Mouse (Mus musculus): ENCODE results near the gene Ppm1m.

DNA sequence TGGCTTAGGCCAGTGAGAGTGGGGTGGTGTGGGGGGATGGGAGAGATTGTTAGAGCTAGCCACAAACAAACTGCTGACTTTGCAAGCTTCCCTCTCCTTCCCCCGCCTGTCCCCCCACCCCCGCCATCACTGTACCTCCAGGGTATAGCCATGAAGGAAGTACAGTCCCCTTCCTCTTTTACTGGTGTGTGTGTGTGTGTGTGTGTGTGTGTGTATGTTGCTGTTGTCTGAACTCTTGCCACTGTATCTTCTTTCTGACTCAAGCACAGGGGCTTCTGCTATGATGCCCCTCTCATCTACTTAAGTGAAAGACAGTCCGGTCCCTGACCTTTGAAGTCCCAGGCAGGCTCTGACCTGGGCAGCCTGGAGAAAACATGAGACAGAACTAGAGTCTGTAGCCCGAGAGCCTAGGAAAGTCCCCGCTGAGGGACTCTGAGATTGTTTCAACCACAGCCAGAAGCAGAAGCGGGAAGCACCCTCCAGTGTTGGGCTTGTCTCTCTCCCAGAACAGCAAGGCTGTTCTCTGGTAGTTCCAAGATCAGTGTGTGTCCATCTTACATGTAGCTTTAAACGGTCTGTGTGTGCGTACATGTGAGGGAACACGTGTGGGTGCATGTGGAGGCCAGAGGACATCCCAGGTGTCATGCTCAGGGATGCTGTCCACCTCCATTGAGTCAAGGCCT is 30.6 kb upstream of the Ppm1m start:
- TF ChIP-seq GATA1 (IDR thresholded peaks at IDR 0.05; ENCODE audit: low read length) = no peak
- TF ChIP-seq TAL1 (IDR thresholded peaks at IDR 0.05; ENCODE audit: low read length) = no peak
